Mouse (Mus musculus) forebrain, embryonic 15.5 days (tissue): Measurements from ENCODE around the gene Gabrd. TPM values are rescaled to one million over a fixed set of nuclear protein-coding genes. Genes with fewer than 3 reads are reported as not detected.
"Not testable (repeated sequence)": the region's sequence is repeated elsewhere in the genome, so short reads cannot be mapped to it uniquely, and the experiment has no call there.

ENCODE experiments used
- ATAC-seq: fragments of 200-750 bp; cut with Nextera tagmentation; replicated peaks from 2 replicates; pipeline ENCODE4 v1.8.0; 2017; ENCODE audit warnings: mild to moderate bottlenecking, moderate TSS enrichment, moderate library complexity
- H3K27ac ChIP-seq: fragments of 300-500 bp; sonication (generic); replicated peaks from 2 replicates; pipeline ENCODE4 v1.5.1; 2015; ENCODE audit warnings: mild to moderate bottlenecking, inconsistent platforms
- H3K27me3 ChIP-seq: fragments of 300-500 bp; sonication (generic); 2 replicates; pipeline ENCODE4 v1.6.1; 2015; ENCODE audit warnings: inconsistent platforms
- H3K36me3 ChIP-seq: fragments of 300-500 bp; sonication (generic); 2 replicates; pipeline ENCODE4 v1.6.1; 2015; ENCODE audit warnings: mild to moderate bottlenecking, inconsistent platforms
- H3K4me1 ChIP-seq: fragments of 300-500 bp; sonication (generic); 2 replicates; pipeline ENCODE4 v1.6.1; 2015; ENCODE audit warnings: inconsistent platforms
- H3K4me2 ChIP-seq: fragments of 300-500 bp; sonication (generic); replicated peaks from 2 replicates; pipeline ENCODE4 v1.6.1; 2015; ENCODE audit warnings: mild to moderate bottlenecking, inconsistent platforms
- H3K4me3 ChIP-seq: fragments of 300-500 bp; sonication (generic); 2 replicates; pipeline ENCODE4 v1.5.1; 2015; ENCODE audit warnings: mild to moderate bottlenecking, inconsistent platforms
- H3K9ac ChIP-seq: fragments of 300-500 bp; sonication (generic); replicated peaks from 2 replicates; pipeline ENCODE4 v1.6.1; 2015; ENCODE audit warnings: mild to moderate bottlenecking, inconsistent platforms
- H3K9me3 ChIP-seq: fragments of 300-500 bp; sonication (generic); 2 replicates; pipeline ENCODE4 v1.6.1; 2016; ENCODE audit warnings: inconsistent platforms
- WGBS: fragments of 180-500 bp; shearing (Covaris S2); methylation state at CpG from one replicate; pipeline ENCODE4 v1.1.7; 2015; ENCODE audit warnings: mixed read lengths; 5-methylcytosine and 5-hydroxymethylcytosine counted together
- polyA plus RNA-seq: library from polyadenylated mRNA; unstranded; fragments of >200 nt; fragmentation: Nextera tagmentation; extraction: Ambion mirVana; gene quantifications from 2 replicates; pipeline ENCODE4 v1.2.1, GENCODE M21; 2015

Gene Gabrd
- polyA plus RNA-seq, result 1.8 and 2.6 TPM in 2 replicates

DNA sequence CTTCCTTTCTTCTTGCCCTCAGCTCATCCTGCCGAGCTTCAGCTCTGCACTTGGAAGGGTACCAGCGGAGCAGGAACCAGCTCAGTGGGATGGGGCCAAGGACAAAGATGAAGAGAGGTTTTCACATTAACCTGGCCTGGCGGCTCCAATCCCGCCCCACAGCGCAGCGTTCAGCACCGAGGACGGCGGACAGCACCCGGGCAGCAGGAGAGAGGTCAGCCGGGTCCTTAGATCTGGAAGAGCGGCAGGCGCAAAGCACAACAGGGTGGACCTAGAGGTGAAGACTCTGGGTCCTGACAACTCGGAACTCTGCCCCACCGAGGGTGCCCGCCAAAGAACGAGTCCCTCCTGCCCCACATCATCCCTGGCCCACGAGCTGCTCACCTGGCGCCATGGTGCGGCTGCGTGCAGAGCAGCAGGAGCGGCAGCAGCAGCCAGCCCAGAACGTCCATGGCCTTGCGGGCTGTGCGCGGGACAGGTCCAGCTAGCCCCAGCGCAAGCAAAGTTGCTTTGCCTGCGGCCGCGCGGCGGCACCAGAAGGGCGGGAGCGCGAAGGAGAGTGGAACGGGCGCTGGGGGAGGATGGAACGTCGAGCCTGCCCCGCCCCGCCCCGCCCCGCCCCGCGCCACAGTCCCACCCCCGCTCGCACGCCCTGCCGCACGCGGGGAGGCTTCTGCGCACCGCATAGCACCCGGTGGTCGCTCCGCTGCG lies at the start of gene Gabrd:
Gene Gabrd, minus strand, starts transcription at position 602 of the 711 bp plus-strand sequence.
- Histone ChIP-seq H3K36me3 (no peaks in the 10 kb centered on the region), H3K9me3 (no peaks in the 10 kb centered on the region), H3K4me1 (peaks cover 8% of the 10 kb centered on the region), H3K4me3 (peak within 1 kb of the TSS; percentile 47), H3K4me2 (peak within 1 kb of the TSS; percentile 86), H3K27me3 (peaks cover 28% of the 10 kb centered on the region), H3K27ac (no peak within 1 kb of the TSS), H3K9ac (peak within 1 kb of the TSS; percentile 36; the same call in 1 of the 2 replicates)
- under 1% methylated on average over 57 of the region's 57 CpGs for WGBS
- ATAC-seq, result peak; percentile 51; the same call in 1 of the 2 replicates

- Histone ChIP-seq H3K27ac (no peak overlapping the region), H3K9me3 (no peaks in the 10 kb centered on the region), H3K4me3 (no peak overlapping the region), H3K9ac (no peak overlapping the region), H3K4me1 (no peaks in the 10 kb centered on the region), H3K4me2 (no peak overlapping the region), H3K36me3 (no peaks in the 10 kb centered on the region), H3K27me3 (no peaks in the 10 kb centered on the region)
- no peak for ATAC-seq
- WGBS, result 74% methylated on average over 3 of the region's 3 CpGs
These were observed 44.9 kb upstream of the Gabrd start for GRCm38 (mm10) chr4:155442808-155443207.

GRCm38 (mm10) chr4:155433993-155434392 lies 36.1 kb upstream of the Gabrd start:
- Histone ChIP-seq H3K9me3 (no peaks in the 10 kb centered on the region), H3K36me3 (no peaks in the 10 kb centered on the region), H3K4me1 (no peaks in the 10 kb centered on the region), H3K4me3 (no peak overlapping the region), H3K9ac (no peak overlapping the region), H3K27ac (no peak overlapping the region), H3K4me2 (no peak overlapping the region), H3K27me3 (no peaks in the 10 kb centered on the region)
- ATAC-seq, result no peak
- WGBS, result 85% methylated on average over 5 of the region's 5 CpGs

DNA sequence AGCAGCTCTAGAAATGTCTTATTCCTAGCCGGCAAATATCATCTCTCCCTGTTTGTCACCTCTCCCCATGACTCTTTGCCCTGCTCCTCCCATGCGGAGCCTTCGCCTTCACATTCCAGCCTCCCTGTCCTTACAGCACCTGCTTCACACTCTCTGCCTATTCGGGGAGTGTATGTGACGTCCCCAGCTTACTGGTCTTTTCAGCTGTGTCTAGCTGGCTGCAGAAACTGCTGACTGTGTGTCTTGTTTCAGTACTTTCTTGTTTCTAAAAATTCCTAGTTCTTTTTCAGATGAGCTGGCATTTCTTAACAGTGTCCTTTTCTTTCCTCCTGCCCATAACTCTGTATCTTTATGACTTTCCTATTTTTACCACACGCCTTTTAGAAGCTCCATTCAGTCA lies 34.4 kb upstream of the Gabrd start:
- H3K9me3 ChIP-seq, result no peaks in the 10 kb centered on the region
- no peak for ATAC-seq
- H3K4me1 ChIP-seq, result no peaks in the 10 kb centered on the region
- H3K27ac ChIP-seq, result no peak overlapping the region
- H3K36me3 ChIP-seq, result no peaks in the 10 kb centered on the region
- WGBS, result 83% methylated on average over 6 of the region's 6 CpGs
- no peak overlapping the region for H3K9ac ChIP-seq
- no peak overlapping the region for H3K4me2 ChIP-seq
- no peak overlapping the region for H3K4me3 ChIP-seq
- no peaks in the 10 kb centered on the region for H3K27me3 ChIP-seq

DNA sequence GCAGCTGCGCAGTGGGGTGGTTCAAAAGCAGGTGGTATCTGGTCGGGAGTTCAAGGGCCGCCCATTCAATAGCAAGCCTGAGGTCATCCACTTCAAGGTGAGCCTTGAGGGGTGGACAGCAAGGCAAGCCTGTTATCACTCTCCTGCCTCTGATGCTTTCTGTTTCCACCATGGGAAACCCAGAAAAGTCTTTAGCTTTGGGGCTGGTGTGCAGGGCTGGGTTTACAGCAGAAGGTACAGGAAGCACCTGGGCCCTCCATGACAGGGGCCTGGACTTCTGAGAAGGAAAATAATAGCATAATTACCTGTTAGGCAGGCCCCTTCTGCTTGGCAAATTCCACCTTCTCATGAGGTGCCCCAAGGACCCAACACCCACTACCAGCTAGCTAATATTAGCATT lies 31.3 kb upstream of the Gabrd start:
- H3K36me3 ChIP-seq, result no peaks in the 10 kb centered on the region
- H3K4me3 ChIP-seq, result no peak overlapping the region
- H3K4me1 ChIP-seq, result no peaks in the 10 kb centered on the region
- no peak overlapping the region for H3K27ac ChIP-seq
- H3K4me2 ChIP-seq, result no peak overlapping the region
- 90% methylated on average over 3 of the region's 3 CpGs for WGBS
- H3K9me3 ChIP-seq, result no peaks in the 10 kb centered on the region
- no peak for ATAC-seq
- no peak overlapping the region for H3K9ac ChIP-seq
- H3K27me3 ChIP-seq, result no peaks in the 10 kb centered on the region

GRCm38 (mm10) chr4:155428442-155428841 lies 30.5 kb upstream of the Gabrd start:
- H3K4me3 ChIP-seq, result no peak overlapping the region
- H3K9me3 ChIP-seq, result no peaks in the 10 kb centered on the region
- H3K27ac ChIP-seq, result no peak overlapping the region
- ATAC-seq, result no peak
- H3K9ac ChIP-seq, result no peak overlapping the region
- no peak overlapping the region for H3K4me2 ChIP-seq
- H3K4me1 ChIP-seq, result no peaks in the 10 kb centered on the region
- no peaks in the 10 kb centered on the region for H3K27me3 ChIP-seq
- H3K36me3 ChIP-seq, result no peaks in the 10 kb centered on the region

- Histone ChIP-seq H3K4me1 (no peaks in the 10 kb centered on the region), H3K27me3 (no peaks in the 10 kb centered on the region), H3K9me3 (no peaks in the 10 kb centered on the region), H3K4me2 (no peak overlapping the region), H3K4me3 (no peak overlapping the region), H3K9ac (no peak overlapping the region), H3K36me3 (no peaks in the 10 kb centered on the region), H3K27ac (no peak overlapping the region)
- WGBS, result 82% methylated on average over 6 of the region's 6 CpGs
- no peak for ATAC-seq
These were observed 28.4 kb upstream of the Gabrd start for GRCm38 (mm10) chr4:155426272-155426671.

DNA sequence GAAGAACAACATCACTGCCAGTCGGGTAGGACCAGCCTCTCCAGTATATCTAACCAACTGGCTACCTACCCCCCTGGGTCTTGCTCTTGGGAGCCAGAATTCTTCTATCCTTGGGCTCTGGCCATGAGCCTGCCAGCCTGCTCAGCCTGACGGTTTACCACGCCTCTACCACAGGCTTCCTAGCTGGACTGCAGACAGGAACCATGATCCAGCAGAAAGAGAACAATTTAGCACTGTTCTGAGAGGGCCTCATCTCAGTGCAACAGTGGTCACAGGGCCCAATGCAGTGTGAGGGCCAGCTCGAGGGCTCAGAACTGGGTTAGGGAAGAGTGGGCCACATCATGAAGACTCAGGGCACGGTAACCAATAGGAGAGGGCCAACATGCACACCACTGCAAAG lies 26.1 kb upstream of the Gabrd start:
- Histone ChIP-seq H3K27ac (no peak overlapping the region), H3K27me3 (no peaks in the 10 kb centered on the region), H3K9ac (no peak overlapping the region), H3K4me2 (no peak overlapping the region), H3K36me3 (no peaks in the 10 kb centered on the region), H3K4me3 (no peak overlapping the region), H3K4me1 (no peaks in the 10 kb centered on the region), H3K9me3 (no peaks in the 10 kb centered on the region)
- ATAC-seq, result no peak
- 85% methylated on average over 5 of the region's 5 CpGs for WGBS

DNA sequence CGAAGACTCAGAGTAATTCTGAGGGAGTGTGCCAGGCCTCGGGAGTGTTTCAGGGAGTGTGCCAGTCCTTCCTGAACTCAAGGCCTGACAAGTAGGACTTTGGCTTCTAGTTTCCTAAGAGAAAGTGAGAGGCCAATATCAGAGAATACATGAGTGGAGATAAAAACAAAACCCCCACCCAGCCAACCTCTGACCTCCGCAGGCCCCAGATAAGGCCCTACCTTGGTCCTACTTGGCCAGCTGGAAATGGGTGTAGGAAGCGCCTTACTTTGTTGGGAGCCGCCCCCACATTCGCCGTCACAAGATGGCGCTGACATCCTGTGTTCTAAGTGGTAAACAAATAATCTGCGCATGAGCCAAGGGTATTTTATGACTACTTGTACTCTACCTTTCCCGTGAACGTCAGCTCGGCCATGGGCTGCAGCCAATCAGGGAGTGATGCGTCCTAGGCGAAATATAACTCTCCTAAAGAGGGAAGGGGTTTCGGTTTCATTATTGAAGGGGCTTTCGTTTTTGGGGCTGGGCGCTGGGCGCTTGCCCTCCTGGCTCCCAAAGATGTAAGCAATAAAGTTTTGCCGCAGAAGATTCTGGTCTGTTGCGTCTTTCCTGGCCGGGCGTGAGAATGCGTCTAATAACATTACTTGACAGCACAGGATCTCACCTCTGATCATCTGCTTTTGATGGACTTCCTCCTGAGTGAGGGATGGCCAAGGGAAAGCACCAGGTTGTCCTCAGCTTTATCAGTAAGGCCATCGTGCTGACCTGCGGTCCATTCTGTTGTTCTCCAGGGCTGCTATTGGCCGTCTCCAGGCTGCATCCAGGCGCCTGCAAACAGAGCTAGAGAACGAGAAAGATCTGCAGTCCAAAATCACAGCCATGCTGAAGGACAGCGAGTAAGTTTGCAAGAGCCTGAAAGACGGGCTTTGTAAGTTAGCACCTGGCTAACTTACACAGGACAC lies 23.8 kb upstream of the Gabrd start:
- not testable (repeated sequence) for ATAC-seq, H3K27ac ChIP-seq, H3K36me3 ChIP-seq, H3K4me2 ChIP-seq, H3K9ac ChIP-seq, H3K4me3 ChIP-seq, H3K4me1 ChIP-seq, H3K27me3 ChIP-seq, H3K9me3 ChIP-seq
- 90% methylated on average over 22 of the region's 30 CpGs for WGBS

GRCm38 (mm10) chr4:155420137-155420536 lies 22.2 kb upstream of the Gabrd start:
- Histone ChIP-seq H3K4me2 (no peak overlapping the region), H3K4me3 (no peak overlapping the region), H3K27me3 (no peaks in the 10 kb centered on the region), H3K9me3 (no peaks in the 10 kb centered on the region), H3K9ac (no peak overlapping the region), H3K36me3 (no peaks in the 10 kb centered on the region), H3K27ac (no peak overlapping the region), H3K4me1 (no peaks in the 10 kb centered on the region)
- ATAC-seq, result no peak
- 91% methylated on average over 3 of the region's 3 CpGs for WGBS

DNA sequence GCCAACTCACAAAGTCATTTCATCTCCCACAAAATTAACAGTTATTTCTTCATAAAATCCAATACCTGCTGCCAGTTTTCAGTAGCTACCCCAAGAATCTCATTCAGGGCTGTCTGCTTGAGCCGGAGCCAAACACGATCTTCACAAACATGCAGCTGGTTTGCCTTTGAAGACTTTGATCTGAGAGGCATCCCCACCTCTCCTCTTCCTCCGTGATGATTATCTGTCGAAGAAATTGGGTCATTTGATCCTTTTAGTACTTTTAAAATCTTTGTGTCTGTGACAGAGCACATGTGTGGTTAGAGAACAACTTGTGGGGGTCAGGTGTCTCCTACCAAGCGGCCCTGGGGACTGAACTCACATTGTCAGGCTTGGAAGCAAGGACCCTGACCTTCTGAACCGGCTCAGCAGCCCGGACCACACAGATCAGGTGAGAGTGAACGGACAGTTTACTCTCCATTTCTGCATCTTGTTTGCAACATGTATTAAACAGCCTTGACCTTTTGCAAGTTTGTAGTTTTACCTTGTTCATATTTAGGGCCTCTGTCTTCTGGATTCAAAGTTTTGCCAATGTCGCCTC lies 16.8 kb upstream of the Gabrd start:
- H3K9me3 ChIP-seq, result no peaks in the 10 kb centered on the region
- no peak overlapping the region for H3K4me2 ChIP-seq
- no peaks in the 10 kb centered on the region for H3K27me3 ChIP-seq
- no peak for ATAC-seq
- no peak overlapping the region for H3K4me3 ChIP-seq
- H3K4me1 ChIP-seq, result peaks cover 3% of the 10 kb centered on the region; the same call in 1 of the 2 replicates
- WGBS, result 87% methylated on average over 9 of the region's 9 CpGs
- no peak overlapping the region for H3K27ac ChIP-seq
- no peak overlapping the region for H3K9ac ChIP-seq
- no peaks in the 10 kb centered on the region for H3K36me3 ChIP-seq
